Mouse (Mus musculus): Measurements from ENCODE around the gene Mvk. TPM values are rescaled to one million over a fixed set of nuclear protein-coding genes. Genes with fewer than 3 reads are reported as not detected.
A peak's percentile ranks its signal among the peaks of the same experiment; 100 is the strongest.

Gene Mvk
- total and polyA plus RNA-seq, 2 experiments from 2014 or later = 70.6 to 113 TPM

- WGBS = 80% methylated on average over 3 of the region's 3 CpGs
- H3K36me3 ChIP-seq (ENCODE audit: insufficient read depth, low read length) = no peaks in the 10 kb centered on the region
- DNase-seq (ENCODE audit: low spot score) = no peak
- ATAC-seq (ENCODE audit: low FRiP score) = no peak
- H3K9me3 ChIP-seq (ENCODE audit: low read length) = no peaks in the 10 kb centered on the region
- no peak overlapping the region for H3K9ac ChIP-seq (replicated peaks; ENCODE audit: low read length, poor library complexity, severe bottlenecking)
- peaks cover 13% of the 10 kb centered on the region; the same call in 1 of the 2 replicates for H3K4me1 ChIP-seq (ENCODE audit: insufficient read depth, low read length)
- H3K27me3 ChIP-seq (ENCODE audit: insufficient read depth, low read length) = no peaks in the 10 kb centered on the region
- H3K27ac ChIP-seq (ENCODE audit: low read depth, low read length) = no peak overlapping the region
- H3K4me2 ChIP-seq (ENCODE audit: low read depth, low read length, poor library complexity, severe bottlenecking) = no peak overlapping the region
- no peak overlapping the region for H3K4me3 ChIP-seq (ENCODE audit: low read depth, low read length)
- no peak for TF ChIP-seq CTCF (IDR thresholded peaks at IDR 0.05)
Measured at GRCm38 (mm10) chr5:114470359-114470758, 26.3 kb downstream of the Mvk start.

GRCm38 (mm10) chr5:114474741-114475491 is 30.8 kb downstream of the Mvk start:
- H3K27ac ChIP-seq (ENCODE audit: low read depth, low read length) = no peak overlapping the region
- 40% methylated on average over 35 of the region's 35 CpGs for WGBS
- H3K36me3 ChIP-seq (ENCODE audit: insufficient read depth, low read length) = no peaks in the 10 kb centered on the region
- H3K9ac ChIP-seq (replicated peaks; ENCODE audit: low read length, poor library complexity, severe bottlenecking) = no peak overlapping the region
- H3K4me2 ChIP-seq (ENCODE audit: low read depth, low read length, poor library complexity, severe bottlenecking) = peak overlapping the region; percentile 18; the same call in 1 of the 2 replicates
- H3K4me1 ChIP-seq (ENCODE audit: insufficient read depth, low read length) = no peaks in the 10 kb centered on the region
- peak; percentile 43 for DNase-seq (ENCODE audit: low spot score)
- H3K27me3 ChIP-seq (ENCODE audit: insufficient read depth, low read length) = no peaks in the 10 kb centered on the region
- H3K9me3 ChIP-seq (ENCODE audit: low read length) = no peaks in the 10 kb centered on the region
- no peak for TF ChIP-seq CTCF (IDR thresholded peaks at IDR 0.05)
- no peak for ATAC-seq (ENCODE audit: low FRiP score)
- no peak overlapping the region for H3K4me3 ChIP-seq (ENCODE audit: low read depth, low read length)

- H3K27me3 ChIP-seq (ENCODE audit: insufficient read depth, low read length) = no peaks in the 10 kb centered on the region
- H3K9ac ChIP-seq (replicated peaks; ENCODE audit: low read length, poor library complexity, severe bottlenecking) = no peak overlapping the region
- H3K4me2 ChIP-seq (ENCODE audit: low read depth, low read length, poor library complexity, severe bottlenecking) = no peak overlapping the region
- no peak for ATAC-seq (ENCODE audit: low FRiP score)
- peak; percentile 38 for DNase-seq (ENCODE audit: low spot score)
- no peak overlapping the region for H3K4me3 ChIP-seq (ENCODE audit: low read depth, low read length)
- H3K9me3 ChIP-seq (ENCODE audit: low read length) = no peaks in the 10 kb centered on the region
- H3K4me1 ChIP-seq (ENCODE audit: insufficient read depth, low read length) = no peaks in the 10 kb centered on the region
- WGBS = 57% methylated on average over 12 of the region's 12 CpGs
- H3K36me3 ChIP-seq (ENCODE audit: insufficient read depth, low read length) = no peaks in the 10 kb centered on the region
- no peak overlapping the region for H3K27ac ChIP-seq (ENCODE audit: low read depth, low read length)
- TF ChIP-seq CTCF (IDR thresholded peaks at IDR 0.05) = no peak
Measured at GRCm38 (mm10) chr5:114478267-114478666, 34.2 kb downstream of the Mvk start.

GRCm38 (mm10) chr5:114482587-114483011 is 38.5 kb downstream of the Mvk start:
- H3K27ac ChIP-seq (ENCODE audit: low read depth, low read length) = no peak overlapping the region
- H3K4me1 ChIP-seq (ENCODE audit: insufficient read depth, low read length) = no peaks in the 10 kb centered on the region
- H3K9ac ChIP-seq (replicated peaks; ENCODE audit: low read length, poor library complexity, severe bottlenecking) = no peak overlapping the region
- no peak for TF ChIP-seq CTCF (IDR thresholded peaks at IDR 0.05)
- 9% methylated on average over 14 of the region's 14 CpGs for WGBS
- H3K4me2 ChIP-seq (ENCODE audit: low read depth, low read length, poor library complexity, severe bottlenecking) = no peak overlapping the region
- ATAC-seq (ENCODE audit: low FRiP score) = no peak
- no peaks in the 10 kb centered on the region for H3K27me3 ChIP-seq (ENCODE audit: insufficient read depth, low read length)
- no peaks in the 10 kb centered on the region for H3K36me3 ChIP-seq (ENCODE audit: insufficient read depth, low read length)
- no peak overlapping the region for H3K4me3 ChIP-seq (ENCODE audit: low read depth, low read length)
- no peak for DNase-seq (ENCODE audit: low spot score)
- H3K9me3 ChIP-seq (ENCODE audit: low read length) = no peaks in the 10 kb centered on the region

GRCm38 (mm10) chr5:114485685-114486084 is 41.6 kb downstream of the Mvk start:
- DNase-seq (ENCODE audit: low spot score) (no peak), ATAC-seq (ENCODE audit: low FRiP score) (no peak)
- H3K4me3 ChIP-seq (ENCODE audit: low read depth, low read length) = no peak overlapping the region
- no peaks in the 10 kb centered on the region for H3K36me3 ChIP-seq (ENCODE audit: insufficient read depth, low read length)
- WGBS = 95% methylated on average over 14 of the region's 14 CpGs
- H3K9ac ChIP-seq (replicated peaks; ENCODE audit: low read length, poor library complexity, severe bottlenecking) = no peak overlapping the region
- H3K9me3 ChIP-seq (ENCODE audit: low read length) = no peaks in the 10 kb centered on the region
- no peak overlapping the region for H3K4me2 ChIP-seq (ENCODE audit: low read depth, low read length, poor library complexity, severe bottlenecking)
- no peaks in the 10 kb centered on the region for H3K27me3 ChIP-seq (ENCODE audit: insufficient read depth, low read length)
- H3K27ac ChIP-seq (ENCODE audit: low read depth, low read length) = no peak overlapping the region
- no peaks in the 10 kb centered on the region for H3K4me1 ChIP-seq (ENCODE audit: insufficient read depth, low read length)
- TF ChIP-seq CTCF (IDR thresholded peaks at IDR 0.05) = no peak

GRCm38 (mm10) chr5:114489570-114489969 is 45.5 kb downstream of the Mvk start:
- Histone ChIP-seq H3K4me3 (ENCODE audit: low read depth, low read length) (no peak overlapping the region), H3K27me3 (ENCODE audit: insufficient read depth, low read length) (no peaks in the 10 kb centered on the region), H3K27ac (ENCODE audit: low read depth, low read length) (no peak overlapping the region), H3K9me3 (ENCODE audit: low read length) (no peaks in the 10 kb centered on the region), H3K4me2 (ENCODE audit: low read depth, low read length, poor library complexity, severe bottlenecking) (no peak overlapping the region), H3K9ac (replicated peaks; ENCODE audit: low read length, poor library complexity, severe bottlenecking) (no peak overlapping the region), H3K36me3 (ENCODE audit: insufficient read depth, low read length) (no peaks in the 10 kb centered on the region), H3K4me1 (ENCODE audit: insufficient read depth, low read length) (no peaks in the 10 kb centered on the region)
- no peak for TF ChIP-seq CTCF (IDR thresholded peaks at IDR 0.05)
- ATAC-seq (ENCODE audit: low FRiP score) (no peak), DNase-seq (ENCODE audit: low spot score) (no peak)
- 85% methylated on average over 6 of the region's 6 CpGs for WGBS
